Mouse (Mus musculus): ENCODE data around the gene Tmem203. TPM values are rescaled to one million over a fixed set of nuclear protein-coding genes. Genes with fewer than 3 reads are reported as not detected.
A peak's percentile ranks its signal among the peaks of the same experiment; 100 is the strongest.

Gene Tmem203
- polyA plus RNA-seq, 1 experiment from 2014 or later: 16.3 TPM

- H3K4me1 ChIP-seq (ENCODE audit: control insufficient read depth in 2 of 2, insufficient read depth in 2 of 2, low read length in 2 of 2): peaks cover 2 to 3% of the 10 kb centered on the region in 2 experiments; a peak in 3 of 4 replicates
- H3K27ac ChIP-seq (replicated peaks in 1 of 2; ENCODE audit: control insufficient read depth in 1 of 2, insufficient read depth in 1 of 2, low read depth in 2 of 2, low read length in 2 of 2): no peak within 1 kb of the TSS
- H3K27me3 ChIP-seq (ENCODE audit: control insufficient read depth, insufficient read depth, low read length): 0 out of 2 replicates have a peak, but pooled peaks cover 1% of the 10 kb centered on the region
- H3K9ac ChIP-seq (ENCODE audit: low read length): no peak within 1 kb of the TSS
- H3K4me3 ChIP-seq (ENCODE audit: control insufficient read depth in 1 of 2, insufficient read depth in 1 of 2, low read depth in 1 of 2, low read length in 2 of 2): no peak within 1 kb of the TSS
- H3K36me3 ChIP-seq (ENCODE audit: control insufficient read depth, insufficient read depth, low read length): peaks cover 19% of the 10 kb centered on the region
- no peak for ATAC-seq (ENCODE audit: insufficient number of reproducible peaks, insufficient read depth, low FRiP score, low read depth)
- H3K9me3 ChIP-seq (ENCODE audit: control insufficient read depth, low read length): no peaks in the 10 kb centered on the region
- H3K4me2 ChIP-seq (ENCODE audit: low read length): no peak within 1 kb of the TSS
Observed at GRCm38 (mm10) chr2:25218445-25218844, 36.8 kb upstream of the Tmem203 start, which contains the start of gene Fam166a. TSS of gene Fam166a (plus strand) at chr2:25218745.

- no peak overlapping the region for H3K27ac ChIP-seq (replicated peaks in 1 of 2; ENCODE audit: control insufficient read depth in 1 of 2, insufficient read depth in 1 of 2, low read depth in 2 of 2, low read length in 2 of 2)
- H3K9me3 ChIP-seq (ENCODE audit: control insufficient read depth, low read length): no peaks in the 10 kb centered on the region
- H3K36me3 ChIP-seq (ENCODE audit: control insufficient read depth, insufficient read depth, low read length): peaks cover 20% of the 10 kb centered on the region
- no peak overlapping the region for H3K9ac ChIP-seq (ENCODE audit: low read length)
- no peak overlapping the region for H3K4me2 ChIP-seq (ENCODE audit: low read length)
- H3K27me3 ChIP-seq (ENCODE audit: control insufficient read depth, insufficient read depth, low read length): no peaks in the 10 kb centered on the region
- WGBS: 59% methylated on average over 5 of the region's 5 CpGs
- ATAC-seq (ENCODE audit: insufficient number of reproducible peaks, insufficient read depth, low FRiP score, low read depth): no peak
- peaks cover 2 to 12% of the 10 kb centered on the region in 2 experiments; a peak in 3 of 4 replicates for H3K4me1 ChIP-seq (ENCODE audit: control insufficient read depth in 2 of 2, insufficient read depth in 2 of 2, low read length in 2 of 2)
- no peak overlapping the region for H3K4me3 ChIP-seq (ENCODE audit: control insufficient read depth in 1 of 2, insufficient read depth in 1 of 2, low read depth in 1 of 2, low read length in 2 of 2)
Observed at GRCm38 (mm10) chr2:25221331-25221772, 33.9 kb upstream of the Tmem203 start.

GRCm38 (mm10) chr2:25223681-25224491 is 31.4 kb upstream of the Tmem203 start:
- Histone ChIP-seq H3K36me3 (ENCODE audit: control insufficient read depth, insufficient read depth, low read length) (peaks cover 20% of the 10 kb centered on the region), H3K27ac (replicated peaks in 1 of 2; ENCODE audit: control insufficient read depth in 1 of 2, insufficient read depth in 1 of 2, low read depth in 2 of 2, low read length in 2 of 2) (peak overlapping the region; percentile 93 to 98)

GRCm38 (mm10) chr2:25224492-25224765 is 30.8 kb upstream of the Tmem203 start, which contains the start of gene Tubb4b:
TSS of gene Tubb4b (minus strand) at chr2:25224702.
- H3K27me3 ChIP-seq (ENCODE audit: control insufficient read depth, insufficient read depth, low read length): no peaks in the 10 kb centered on the region
- H3K27ac ChIP-seq (replicated peaks in 1 of 2; ENCODE audit: control insufficient read depth in 1 of 2, insufficient read depth in 1 of 2, low read depth in 2 of 2, low read length in 2 of 2): peak within 1 kb of the TSS; percentile 97 to 100
- H3K4me1 ChIP-seq (ENCODE audit: control insufficient read depth in 2 of 2, insufficient read depth in 2 of 2, low read length in 2 of 2): peaks cover 5 to 21% of the 10 kb centered on the region in 2 experiments
- H3K9me3 ChIP-seq (ENCODE audit: control insufficient read depth, low read length): no peaks in the 10 kb centered on the region
- peak within 1 kb of the TSS; percentile 96 for H3K4me2 ChIP-seq (ENCODE audit: low read length)
- WGBS: 0% methylated on average over 17 of the region's 17 CpGs
- no peak for ATAC-seq (ENCODE audit: insufficient number of reproducible peaks, insufficient read depth, low FRiP score, low read depth)
- peak within 1 kb of the TSS; percentile 71 to 91 for H3K4me3 ChIP-seq (ENCODE audit: control insufficient read depth in 1 of 2, insufficient read depth in 1 of 2, low read depth in 1 of 2, low read length in 2 of 2)
- peak within 1 kb of the TSS; percentile 84 for H3K9ac ChIP-seq (ENCODE audit: low read length)
- peaks cover 20% of the 10 kb centered on the region for H3K36me3 ChIP-seq (ENCODE audit: control insufficient read depth, insufficient read depth, low read length)

More at GRCm38 (mm10) chr2:25223681-25224491, 31.4 kb upstream of the Tmem203 start:
- H3K4me1 ChIP-seq (ENCODE audit: control insufficient read depth in 2 of 2, insufficient read depth in 2 of 2, low read length in 2 of 2): peaks cover 4 to 19% of the 10 kb centered on the region in 2 experiments
- H3K27me3 ChIP-seq (ENCODE audit: control insufficient read depth, insufficient read depth, low read length): no peaks in the 10 kb centered on the region
- H3K9me3 ChIP-seq (ENCODE audit: control insufficient read depth, low read length): no peaks in the 10 kb centered on the region
- peak overlapping the region; percentile 71 to 89 for H3K4me3 ChIP-seq (ENCODE audit: control insufficient read depth in 1 of 2, insufficient read depth in 1 of 2, low read depth in 1 of 2, low read length in 2 of 2)
- peak; percentile 45 for ATAC-seq (ENCODE audit: insufficient number of reproducible peaks, insufficient read depth, low FRiP score, low read depth)
- peak overlapping the region; percentile 84 for H3K9ac ChIP-seq (ENCODE audit: low read length)
- H3K4me2 ChIP-seq (ENCODE audit: low read length): peak overlapping the region; percentile 96
- 2% methylated on average over 46 of the region's 53 CpGs for WGBS

- Histone ChIP-seq H3K36me3 (ENCODE audit: control insufficient read depth, insufficient read depth, low read length) (peaks cover 20% of the 10 kb centered on the region), H3K4me2 (ENCODE audit: low read length) (peak overlapping the region; percentile 60), H3K27me3 (ENCODE audit: control insufficient read depth, insufficient read depth, low read length) (peaks cover 3% of the 10 kb centered on the region; the same call in 1 of the 2 replicates), H3K9me3 (ENCODE audit: control insufficient read depth, low read length) (no peaks in the 10 kb centered on the region), H3K9ac (ENCODE audit: low read length) (peak overlapping the region; percentile 77), H3K4me1 (ENCODE audit: control insufficient read depth in 2 of 2, insufficient read depth in 2 of 2, low read length in 2 of 2) (peaks cover 5 to 21% of the 10 kb centered on the region in 2 experiments), H3K27ac (replicated peaks in 1 of 2; ENCODE audit: control insufficient read depth in 1 of 2, insufficient read depth in 1 of 2, low read depth in 2 of 2, low read length in 2 of 2) (peak overlapping the region; percentile 97 to 100), H3K4me3 (ENCODE audit: control insufficient read depth in 1 of 2, insufficient read depth in 1 of 2, low read depth in 1 of 2, low read length in 2 of 2) (peak overlapping the region; percentile 71 to 91)
- peak; percentile 93 for ATAC-seq (ENCODE audit: insufficient number of reproducible peaks, insufficient read depth, low FRiP score, low read depth)
- 2% methylated on average over 41 of the region's 41 CpGs for WGBS
Observed at GRCm38 (mm10) chr2:25224766-25225752, 30.2 kb upstream of the Tmem203 start.

- Histone ChIP-seq H3K4me2 (ENCODE audit: low read length) (peak overlapping the region; percentile 60), H3K9me3 (ENCODE audit: control insufficient read depth, low read length) (no peaks in the 10 kb centered on the region), H3K9ac (ENCODE audit: low read length) (peak overlapping the region; percentile 77), H3K27me3 (ENCODE audit: control insufficient read depth, insufficient read depth, low read length) (peaks cover 11% of the 10 kb centered on the region), H3K36me3 (ENCODE audit: control insufficient read depth, insufficient read depth, low read length) (peaks cover 20% of the 10 kb centered on the region), H3K27ac (replicated peaks in 1 of 2; ENCODE audit: control insufficient read depth in 1 of 2, insufficient read depth in 1 of 2, low read depth in 2 of 2, low read length in 2 of 2) (peak overlapping the region; percentile 88 to 97), H3K4me1 (ENCODE audit: control insufficient read depth in 2 of 2, insufficient read depth in 2 of 2, low read length in 2 of 2) (peaks cover 5 to 21% of the 10 kb centered on the region in 2 experiments), H3K4me3 (ENCODE audit: control insufficient read depth in 1 of 2, insufficient read depth in 1 of 2, low read depth in 1 of 2, low read length in 2 of 2) (peak overlapping the region in 1 of 2 experiments; percentile 71; a peak in 2 of 4 replicates)
- 68% methylated on average over 8 of the region's 8 CpGs for WGBS
- ATAC-seq (ENCODE audit: insufficient number of reproducible peaks, insufficient read depth, low FRiP score, low read depth): no peak
Observed at GRCm38 (mm10) chr2:25225811-25226379, 29.3 kb upstream of the Tmem203 start.

- no peaks in the 10 kb centered on the region for H3K9me3 ChIP-seq (ENCODE audit: control insufficient read depth, low read length)
- H3K4me1 ChIP-seq (ENCODE audit: control insufficient read depth in 2 of 2, insufficient read depth in 2 of 2, low read length in 2 of 2): peaks cover 5 to 21% of the 10 kb centered on the region in 2 experiments
- peaks cover 20% of the 10 kb centered on the region for H3K27me3 ChIP-seq (ENCODE audit: control insufficient read depth, insufficient read depth, low read length)
- no peak overlapping the region for H3K9ac ChIP-seq (ENCODE audit: low read length)
- H3K27ac ChIP-seq (replicated peaks in 1 of 2; ENCODE audit: control insufficient read depth in 1 of 2, insufficient read depth in 1 of 2, low read depth in 2 of 2, low read length in 2 of 2): no peak overlapping the region
- ATAC-seq (ENCODE audit: insufficient number of reproducible peaks, insufficient read depth, low FRiP score, low read depth): no peak
- H3K4me3 ChIP-seq (ENCODE audit: control insufficient read depth in 1 of 2, insufficient read depth in 1 of 2, low read depth in 1 of 2, low read length in 2 of 2): no peak overlapping the region
- H3K4me2 ChIP-seq (ENCODE audit: low read length): no peak overlapping the region
- H3K36me3 ChIP-seq (ENCODE audit: control insufficient read depth, insufficient read depth, low read length): peaks cover 11% of the 10 kb centered on the region
- 75% methylated on average over 5 of the region's 5 CpGs for WGBS
Observed at GRCm38 (mm10) chr2:25226864-25227263, 28.4 kb upstream of the Tmem203 start.

Data from heart, embryonic 14.5 days (tissue).